Mouse (Mus musculus) mouse trophoblast stem cell (cell line): ENCODE measurements around the gene Gata5.

Source experiments
- in situ Hi-C, 2 experiments: fragments of 300-500 bp; cut with MseI, MboI; formaldehyde crosslinking; loops; 2 replicates in 1 of 2; 3 replicates in 1 of 2; pipeline ENCODE4 v1.15.1; 2025

Gene Gata5

GRCm38 (mm10) chr2:180311147-180311546, 23.4 kb downstream of the Gata5 start:
- in situ Hi-C loops, result no loop called here

- in situ Hi-C loops, result no loop called here
Measured at GRCm38 (mm10) chr2:180307680-180308079, 26.8 kb downstream of the Gata5 start.

GRCm38 (mm10) chr2:180306423-180307168, 27.9 kb downstream of the Gata5 start:
- in situ Hi-C loops, result no loop called here

- in situ Hi-C loops, result no loop called here
Measured at GRCm38 (mm10) chr2:180306009-180306408, 28.5 kb downstream of the Gata5 start.

- in situ Hi-C loops, result no loop called here
Measured at GRCm38 (mm10) chr2:180305490-180305889, 29.0 kb downstream of the Gata5 start.

- in situ Hi-C loops, result no loop called here
Measured at GRCm38 (mm10) chr2:180304554-180304953, 29.9 kb downstream of the Gata5 start.

GRCm38 (mm10) chr2:180303468-180303867, 31.0 kb downstream of the Gata5 start:
- in situ Hi-C loops, result no loop called here

GRCm38 (mm10) chr2:180302201-180302600, 32.3 kb downstream of the Gata5 start:
- in situ Hi-C loops, result no loop called here

- in situ Hi-C loops, result no loop called here
Measured at GRCm38 (mm10) chr2:180300771-180301170, 33.7 kb downstream of the Gata5 start.

GRCm38 (mm10) chr2:180300252-180300651, 34.2 kb downstream of the Gata5 start:
- in situ Hi-C loops, result no loop called here

GRCm38 (mm10) chr2:180292906-180293305, 41.6 kb downstream of the Gata5 start:
- in situ Hi-C loops, result no loop called here

- in situ Hi-C loops, result no loop called here
Measured at GRCm38 (mm10) chr2:180292026-180292425, 42.5 kb downstream of the Gata5 start.

GRCm38 (mm10) chr2:180291566-180291965, 42.9 kb downstream of the Gata5 start:
- in situ Hi-C loops, result no loop called here

- in situ Hi-C loops, result no loop called here
Measured at GRCm38 (mm10) chr2:180290503-180290902, 44.0 kb downstream of the Gata5 start.

- in situ Hi-C loops, result no loop called here
Measured at GRCm38 (mm10) chr2:180289440-180290108, 44.9 kb downstream of the Gata5 start, which contains the start of gene Rbbp8nl. TSS of gene Rbbp8nl (minus strand) at chr2:180289879.

GRCm38 (mm10) chr2:180288966-180289365, 45.5 kb downstream of the Gata5 start:
- in situ Hi-C loops, result no loop called here

GRCm38 (mm10) chr2:180279321-180279720, 55.2 kb downstream of the Gata5 start:
- in situ Hi-C loops, result loop anchor here (5.0 kb wide), 1 partner anchor 68 kb away; no protein-coding TSS in a partner anchor

GRCm38 (mm10) chr2:180277773-180278320, 56.7 kb downstream of the Gata5 start:
- in situ Hi-C loops, result loop anchor here (5.0 kb wide), 1 partner anchor 69 kb away; no protein-coding TSS in a partner anchor

GRCm38 (mm10) chr2:180276851-180277259, 57.6 kb downstream of the Gata5 start:
- in situ Hi-C loops, result loop anchor here (5.0 kb wide), 1 partner anchor 70 kb away; no protein-coding TSS in a partner anchor

- in situ Hi-C loops, result loop anchor here (5.0 kb wide), 1 partner anchor 71 kb away; no protein-coding TSS in a partner anchor
Measured at GRCm38 (mm10) chr2:180276385-180276784, 58.1 kb downstream of the Gata5 start.

- in situ Hi-C loops, result loop anchor here (5.0 kb wide), 1 partner anchor 71 kb away; no protein-coding TSS in a partner anchor
Measured at GRCm38 (mm10) chr2:180275836-180276235, 58.7 kb downstream of the Gata5 start.
